Mouse (Mus musculus): ENCODE measurements around the gene Rsph3a.

DNA sequence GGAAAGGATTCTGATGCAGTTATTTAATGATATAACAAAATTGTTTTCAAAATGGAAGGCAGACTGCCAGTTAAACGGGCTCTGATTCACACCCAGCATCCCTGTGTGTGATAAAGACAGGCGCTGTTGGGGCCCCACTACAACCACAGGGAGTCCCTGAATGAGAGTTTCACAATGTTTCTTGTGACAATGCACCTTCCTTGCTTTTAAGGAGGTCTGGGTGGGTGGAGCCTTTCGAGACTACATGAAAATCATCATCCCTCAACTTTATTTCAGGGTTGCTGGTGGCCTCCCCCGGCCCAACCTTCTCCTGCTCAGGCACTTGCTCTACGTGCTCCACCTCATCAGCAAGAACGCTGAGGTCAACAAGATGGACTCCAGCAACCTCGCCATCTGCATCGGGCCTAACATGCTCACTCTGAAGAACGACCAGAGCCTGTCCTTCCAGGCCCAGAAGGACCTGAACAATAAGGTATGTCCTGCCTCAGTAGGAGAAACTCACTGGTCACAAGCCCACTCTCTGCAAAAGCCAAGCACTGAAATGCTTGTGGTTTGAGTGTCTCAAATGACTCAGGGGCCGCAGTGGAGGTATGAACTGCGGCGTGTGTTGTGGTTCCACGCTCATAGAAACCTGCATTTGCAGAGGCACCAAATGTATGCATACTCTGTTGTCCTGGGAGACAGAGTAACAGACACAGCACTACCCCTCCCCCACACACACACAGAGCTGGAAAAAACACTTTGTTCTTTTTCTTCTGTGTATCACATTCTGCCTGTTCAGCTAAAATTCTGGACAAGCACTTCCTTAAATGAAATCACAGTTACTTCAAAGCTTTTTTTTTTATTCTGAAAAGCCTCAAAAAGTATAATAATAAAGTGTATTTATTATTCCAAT is 14.1 kb upstream of the Rsph3a start:
- no peak for TF ChIP-seq CTCF (IDR thresholded peaks at IDR 0.05; ENCODE audit: borderline replicate concordance, insufficient read depth, low read depth, low read length)
- TF ChIP-seq POLR2A (IDR thresholded peaks at IDR 0.05; ENCODE audit: borderline replicate concordance, insufficient read depth, low read length): no peak
